Mouse (Mus musculus) fibroblast of lung, adult 2 months (primary cell): ENCODE measurements around the gene Itpr1.
A peak's percentile ranks its signal among the peaks of the same experiment; 100 is the strongest.

ENCODE experiments used
- DNase-seq: peaks from one replicate; pipeline ENCODE4 v3.0.0-alpha.2; 2011; ENCODE audit warnings: low read depth

Itpr1 gene

GRCm38 (mm10) chr6:108476797-108477235, 263.9 kb downstream of the Itpr1 start:
- DNase-seq, result peak; percentile 27

GRCm38 (mm10) chr6:108477602-108478001, 264.7 kb downstream of the Itpr1 start:
- DNase-seq, result no peak

GRCm38 (mm10) chr6:108481190-108481589, 268.3 kb downstream of the Itpr1 start:
- no peak for DNase-seq

- no peak for DNase-seq
Observed at GRCm38 (mm10) chr6:108482464-108482863, 269.6 kb downstream of the Itpr1 start.

GRCm38 (mm10) chr6:108486212-108486992, 273.5 kb downstream of the Itpr1 start:
- no peak for DNase-seq

GRCm38 (mm10) chr6:108487300-108487835, 274.5 kb downstream of the Itpr1 start:
- no peak for DNase-seq

- DNase-seq, result no peak
Observed at GRCm38 (mm10) chr6:108488250-108488649, 275.4 kb downstream of the Itpr1 start.

- DNase-seq, result no peak
Observed at GRCm38 (mm10) chr6:108491969-108492368, 279.1 kb downstream of the Itpr1 start.

GRCm38 (mm10) chr6:108493753-108494152, 280.9 kb downstream of the Itpr1 start:
- no peak for DNase-seq

GRCm38 (mm10) chr6:108494185-108494804, 281.4 kb downstream of the Itpr1 start:
- DNase-seq, result no peak

- no peak for DNase-seq
Observed at GRCm38 (mm10) chr6:108494994-108495393, 282.1 kb downstream of the Itpr1 start.

- DNase-seq, result no peak
Observed at GRCm38 (mm10) chr6:108498070-108498469, 285.2 kb downstream of the Itpr1 start.

- no peak for DNase-seq
Observed at GRCm38 (mm10) chr6:108503651-108504050, 290.8 kb downstream of the Itpr1 start.

- DNase-seq, result no peak
Observed at GRCm38 (mm10) chr6:108504717-108505116, 291.8 kb downstream of the Itpr1 start.

- no peak for DNase-seq
Observed at GRCm38 (mm10) chr6:108506161-108506560, 293.3 kb downstream of the Itpr1 start.

- no peak for DNase-seq
Observed at GRCm38 (mm10) chr6:108507337-108507736, 294.4 kb downstream of the Itpr1 start.

GRCm38 (mm10) chr6:108509320-108509719, 296.4 kb downstream of the Itpr1 start:
- DNase-seq, result no peak

GRCm38 (mm10) chr6:108510101-108510500, 297.2 kb downstream of the Itpr1 start:
- no peak for DNase-seq

- DNase-seq, result no peak
Observed at GRCm38 (mm10) chr6:108512097-108512496, 299.2 kb downstream of the Itpr1 start.

GRCm38 (mm10) chr6:108512994-108513393, 300.1 kb downstream of the Itpr1 start:
- DNase-seq, result no peak

GRCm38 (mm10) chr6:108516248-108516647, 303.4 kb downstream of the Itpr1 start:
- DNase-seq, result no peak

- no peak for DNase-seq
Observed at GRCm38 (mm10) chr6:108517241-108517981, 304.5 kb downstream of the Itpr1 start.
